Mouse (Mus musculus) limb, embryonic 13.5 days (tissue): Measurements from ENCODE around the gene Slc25a38. TPM values are rescaled to one million over a fixed set of nuclear protein-coding genes. Genes with fewer than 3 reads are reported as not detected.
"Not testable (repeated sequence)": the region's sequence is repeated elsewhere in the genome, so short reads cannot be mapped to it uniquely, and the experiment has no call there.

Experiments used
- ATAC-seq: fragments of 200-750 bp; cut with Nextera tagmentation; 2 replicates; pipeline ENCODE4 v1.8.0; 2017; ENCODE audit warnings: low read depth, moderate number of reproducible peaks, moderate TSS enrichment; ENCODE audit not compliant: low FRiP score
- H3K27ac ChIP-seq: fragments of 300-500 bp; sonication (generic); 2 replicates; pipeline ENCODE4 v1.5.1; 2015; ENCODE audit warnings: inconsistent platforms, mild to moderate bottlenecking, moderate library complexity
- H3K27me3 ChIP-seq: fragments of 300-500 bp; sonication (generic); 2 replicates; pipeline ENCODE4 v1.6.1; 2015; ENCODE audit warnings: mild to moderate bottlenecking, inconsistent platforms
- H3K36me3 ChIP-seq: fragments of 300-500 bp; sonication (generic); 2 replicates; pipeline ENCODE4 v1.6.1; 2015; ENCODE audit warnings: inconsistent platforms, mild to moderate bottlenecking, moderate library complexity
- H3K4me1 ChIP-seq: fragments of 300-500 bp; sonication (generic); 2 replicates; pipeline ENCODE4 v1.6.1; 2015; ENCODE audit warnings: inconsistent platforms
- H3K4me2 ChIP-seq: fragments of 300-500 bp; sonication (generic); replicated peaks from 2 replicates; pipeline ENCODE4 v1.6.1; 2015; ENCODE audit warnings: inconsistent platforms, mild to moderate bottlenecking, moderate library complexity
- H3K4me3 ChIP-seq: fragments of 300-500 bp; sonication (generic); 2 replicates; pipeline ENCODE4 v1.5.1; 2015; ENCODE audit warnings: moderate library complexity, mild to moderate bottlenecking, inconsistent platforms
- H3K9ac ChIP-seq: fragments of 300-500 bp; sonication (generic); 2 replicates; pipeline ENCODE4 v1.6.1; 2015; ENCODE audit warnings: mild to moderate bottlenecking, inconsistent platforms
- H3K9me3 ChIP-seq: fragments of 300-500 bp; sonication (generic); 2 replicates; pipeline ENCODE4 v1.6.1; 2016; ENCODE audit warnings: inconsistent platforms
- WGBS: fragments of 180-500 bp; shearing (Covaris S2); methylation state at CpG from one replicate; pipeline ENCODE4 v1.1.7; 2015; 5-methylcytosine and 5-hydroxymethylcytosine counted together
- polyA plus RNA-seq: library from polyadenylated mRNA; unstranded; fragments of >200 nt; fragmentation: Nextera tagmentation; extraction: Ambion mirVana; gene quantifications from 2 replicates; pipeline ENCODE4 v1.2.1, GENCODE M21; 2015

Slc25a38 gene
- polyA plus RNA-seq, 1 experiment from 2014 or later: 34.0 TPM

DNA sequence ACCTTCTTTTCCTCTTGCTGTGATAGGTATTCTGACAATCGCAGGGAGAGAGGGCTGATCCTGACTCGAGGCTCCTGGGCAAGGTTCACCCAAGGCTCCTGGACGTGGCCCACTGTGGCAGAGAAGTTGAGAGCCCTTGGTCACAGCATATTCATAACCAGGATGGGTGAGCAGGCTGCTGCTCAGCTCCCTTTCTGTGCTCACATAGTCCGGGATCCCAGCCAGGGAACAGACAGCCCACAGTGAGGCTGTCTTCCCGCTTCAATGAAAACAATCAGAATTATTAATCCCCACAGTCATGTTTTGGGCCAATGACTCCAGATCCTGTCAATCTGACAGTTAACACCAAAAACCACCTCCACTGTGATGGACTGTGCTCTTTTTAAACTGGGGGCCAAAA, 28.2 kb upstream of the Slc25a38 start:
- WGBS: 77% methylated on average over 5 of the region's 5 CpGs
- no peaks in the 10 kb centered on the region for H3K9me3 ChIP-seq
- no peak overlapping the region for H3K4me3 ChIP-seq
- H3K9ac ChIP-seq: no peak overlapping the region
- no peaks in the 10 kb centered on the region for H3K36me3 ChIP-seq
- H3K27me3 ChIP-seq: no peaks in the 10 kb centered on the region
- ATAC-seq: no peak
- no peak overlapping the region for H3K27ac ChIP-seq
- no peak overlapping the region for H3K4me2 ChIP-seq
- no peaks in the 10 kb centered on the region for H3K4me1 ChIP-seq

- Histone ChIP-seq H3K36me3 (no peaks in the 10 kb centered on the region), H3K4me2 (no peak overlapping the region), H3K4me1 (no peaks in the 10 kb centered on the region), H3K27me3 (no peaks in the 10 kb centered on the region), H3K9ac (no peak overlapping the region), H3K4me3 (no peak overlapping the region), H3K27ac (no peak overlapping the region), H3K9me3 (no peaks in the 10 kb centered on the region)
- WGBS: 83% methylated on average over 4 of the region's 4 CpGs
- ATAC-seq: no peak
Measured at GRCm38 (mm10) chr9:120082691-120083090, 27.5 kb upstream of the Slc25a38 start.

DNA sequence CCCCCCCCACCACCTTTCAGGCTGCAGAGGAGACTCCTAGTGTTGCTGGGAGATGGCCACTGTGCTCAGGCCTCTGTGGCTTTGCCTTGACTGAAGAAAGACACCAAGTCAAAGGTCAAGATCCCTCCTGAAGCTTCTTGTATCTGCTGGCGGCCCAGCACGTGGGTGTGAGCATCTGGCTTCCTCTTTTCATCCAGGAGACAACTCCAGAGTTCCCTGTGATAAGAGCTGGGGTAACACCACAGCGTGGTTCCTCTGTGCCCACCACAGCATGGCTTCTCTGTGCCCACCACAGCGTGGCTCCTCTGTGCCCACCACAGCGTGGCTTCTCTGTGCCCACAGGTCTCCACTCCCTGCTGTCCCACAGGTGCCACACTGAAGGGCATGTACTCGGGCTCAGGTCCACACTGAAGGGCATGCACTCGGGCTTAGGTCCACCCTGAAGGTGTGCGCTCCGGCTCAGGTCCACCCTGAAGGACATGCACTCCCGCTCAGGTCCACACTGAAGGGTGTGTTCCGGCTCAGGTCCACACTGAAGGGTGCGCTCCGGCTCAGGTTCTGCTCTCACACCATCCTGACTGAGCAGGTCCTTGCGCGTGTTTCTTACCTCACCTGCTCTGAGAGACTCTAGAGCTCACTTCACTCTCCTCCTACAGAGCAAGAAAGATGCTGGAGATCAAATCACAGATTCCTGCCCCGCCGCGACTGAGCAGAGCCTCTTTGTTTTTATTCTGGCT, 26.8 kb upstream of the Slc25a38 start:
- 79% methylated on average over 18 of the region's 18 CpGs for WGBS
- no peaks in the 10 kb centered on the region for H3K27me3 ChIP-seq
- H3K4me2 ChIP-seq: no peak overlapping the region
- H3K4me1 ChIP-seq: no peaks in the 10 kb centered on the region
- no peaks in the 10 kb centered on the region for H3K36me3 ChIP-seq
- H3K9ac ChIP-seq: no peak overlapping the region
- no peak for ATAC-seq
- no peaks in the 10 kb centered on the region for H3K9me3 ChIP-seq
- no peak overlapping the region for H3K4me3 ChIP-seq
- H3K27ac ChIP-seq: no peak overlapping the region

- Histone ChIP-seq H3K9me3 (0 out of 2 replicates have a peak, but pooled peaks cover 3% of the 10 kb centered on the region), H3K27ac (no peak overlapping the region), H3K9ac (no peak overlapping the region), H3K4me3 (no peak overlapping the region), H3K4me1 (no peaks in the 10 kb centered on the region), H3K36me3 (no peaks in the 10 kb centered on the region), H3K27me3 (no peaks in the 10 kb centered on the region), H3K4me2 (no peak overlapping the region)
- no peak for ATAC-seq
- WGBS: 81% methylated on average over 9 of the region's 9 CpGs
Measured at GRCm38 (mm10) chr9:120084406-120084805, 25.8 kb upstream of the Slc25a38 start.

DNA sequence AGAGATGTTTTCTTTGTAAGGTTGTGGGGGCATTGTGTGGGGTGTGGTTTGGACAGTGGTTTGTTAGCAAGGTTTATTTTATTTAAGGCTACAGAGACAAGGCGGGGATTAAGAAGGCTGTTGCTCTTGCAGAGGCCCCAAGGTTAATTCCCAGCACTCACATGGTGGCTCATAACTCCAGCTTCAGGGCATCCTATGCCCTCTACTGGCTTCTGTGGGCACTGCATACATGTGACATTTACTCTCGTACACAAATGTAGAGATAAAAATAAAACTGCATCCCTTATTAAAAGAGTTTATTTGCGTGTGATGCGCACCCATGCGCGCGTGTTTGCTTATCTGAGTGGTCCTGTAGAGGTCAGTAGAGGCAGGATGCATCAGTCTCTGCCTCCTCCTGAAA, 21.0 kb upstream of the Slc25a38 start:
- Histone ChIP-seq H3K27me3 (no peaks in the 10 kb centered on the region), H3K9ac (no peak overlapping the region), H3K4me2 (no peak overlapping the region), H3K36me3 (no peaks in the 10 kb centered on the region), H3K4me3 (no peak overlapping the region), H3K9me3 (0 out of 2 replicates have a peak, but pooled peaks cover 3% of the 10 kb centered on the region), H3K27ac (no peak overlapping the region), H3K4me1 (no peaks in the 10 kb centered on the region)
- WGBS: 86% methylated on average over 7 of the region's 7 CpGs
- ATAC-seq: no peak

DNA sequence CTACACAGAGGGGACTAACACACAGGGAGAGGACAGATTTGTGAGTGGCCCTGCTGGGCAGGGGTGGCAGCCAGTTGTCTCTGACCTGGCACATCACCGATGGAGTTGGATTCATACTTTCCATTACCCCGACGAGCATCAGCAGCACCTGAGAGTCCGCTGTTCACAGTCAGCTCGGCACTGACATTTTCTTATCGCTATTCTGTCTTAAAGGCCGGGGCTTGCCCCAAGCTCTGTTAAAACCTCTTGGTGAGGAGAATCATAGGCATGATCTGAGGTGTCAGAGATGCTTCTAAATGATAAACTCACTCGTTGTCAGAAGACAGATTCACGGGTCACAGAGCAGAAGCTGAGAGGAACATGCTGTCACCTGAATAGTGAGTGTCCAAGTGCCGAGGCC, 19.1 kb upstream of the Slc25a38 start:
- no peak overlapping the region for H3K9ac ChIP-seq
- no peaks in the 10 kb centered on the region for H3K4me1 ChIP-seq
- ATAC-seq: no peak
- 0 out of 2 replicates have a peak, but pooled peaks cover 3% of the 10 kb centered on the region for H3K9me3 ChIP-seq
- no peaks in the 10 kb centered on the region for H3K36me3 ChIP-seq
- H3K4me3 ChIP-seq: no peak overlapping the region
- 80% methylated on average over 10 of the region's 10 CpGs for WGBS
- H3K27me3 ChIP-seq: no peaks in the 10 kb centered on the region
- H3K27ac ChIP-seq: no peak overlapping the region
- no peak overlapping the region for H3K4me2 ChIP-seq

GRCm38 (mm10) chr9:120091696-120092238, 18.4 kb upstream of the Slc25a38 start, which contains the start of gene Ccr8:
TSS of gene Ccr8 (plus strand) at chr9:120092114.
- no peaks in the 10 kb centered on the region for H3K27me3 ChIP-seq
- no peaks in the 10 kb centered on the region for H3K4me1 ChIP-seq
- H3K4me2 ChIP-seq: no peak within 1 kb of the TSS
- H3K36me3 ChIP-seq: no peaks in the 10 kb centered on the region
- no peak within 1 kb of the TSS for H3K4me3 ChIP-seq
- WGBS: 66% methylated on average over 5 of the region's 5 CpGs
- no peak within 1 kb of the TSS for H3K27ac ChIP-seq
- ATAC-seq: no peak
- H3K9me3 ChIP-seq: 0 out of 2 replicates have a peak, but pooled peaks cover 3% of the 10 kb centered on the region
- no peak within 1 kb of the TSS for H3K9ac ChIP-seq

- H3K36me3 ChIP-seq: no peaks in the 10 kb centered on the region
- no peak overlapping the region for H3K4me3 ChIP-seq
- H3K27me3 ChIP-seq: no peaks in the 10 kb centered on the region
- no peak for ATAC-seq
- WGBS: 87% methylated on average over 13 of the region's 13 CpGs
- H3K4me1 ChIP-seq: no peaks in the 10 kb centered on the region
- H3K9me3 ChIP-seq: 0 out of 2 replicates have a peak, but pooled peaks cover 3% of the 10 kb centered on the region
- H3K4me2 ChIP-seq: no peak overlapping the region
- H3K9ac ChIP-seq: no peak overlapping the region
- no peak overlapping the region for H3K27ac ChIP-seq
Measured at GRCm38 (mm10) chr9:120093701-120094100, 16.5 kb upstream of the Slc25a38 start.

- Histone ChIP-seq H3K4me2 (no peak overlapping the region), H3K4me3 (no peak overlapping the region), H3K4me1 (no peaks in the 10 kb centered on the region), H3K27me3 (no peaks in the 10 kb centered on the region), H3K36me3 (no peaks in the 10 kb centered on the region), H3K27ac (no peak overlapping the region), H3K9ac (no peak overlapping the region), H3K9me3 (no peaks in the 10 kb centered on the region)
- WGBS: 64% methylated on average over 7 of the region's 7 CpGs
- ATAC-seq: no peak
Measured at GRCm38 (mm10) chr9:120095886-120096285, 14.3 kb upstream of the Slc25a38 start.

DNA sequence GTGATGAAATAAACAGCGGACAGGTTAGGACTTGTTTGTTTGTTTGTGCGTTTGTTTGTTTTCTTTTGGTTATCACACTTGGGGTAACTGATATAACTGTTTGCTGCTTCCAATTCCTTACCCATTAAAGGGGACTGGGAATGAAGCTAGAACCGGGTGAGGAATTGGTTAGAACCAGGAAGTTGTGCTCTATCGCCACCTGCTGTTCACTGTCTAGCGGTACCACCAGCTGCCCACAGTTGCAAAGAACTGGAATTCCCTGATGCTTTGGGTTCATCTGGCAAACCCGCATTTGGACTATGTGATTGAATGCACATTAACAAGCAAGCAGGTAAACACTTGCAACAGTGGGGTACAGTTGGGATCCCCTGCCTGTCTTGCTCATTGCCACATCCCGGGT, 11.5 kb upstream of the Slc25a38 start:
- peaks cover 11% of the 10 kb centered on the region for H3K9me3 ChIP-seq
- no peak overlapping the region for H3K9ac ChIP-seq
- no peak overlapping the region for H3K27ac ChIP-seq
- no peaks in the 10 kb centered on the region for H3K4me1 ChIP-seq
- H3K27me3 ChIP-seq: no peaks in the 10 kb centered on the region
- no peak for ATAC-seq
- no peak overlapping the region for H3K4me2 ChIP-seq
- 19% methylated on average over 7 of the region's 7 CpGs for WGBS
- H3K4me3 ChIP-seq: no peak overlapping the region
- H3K36me3 ChIP-seq: no peaks in the 10 kb centered on the region

- no peak overlapping the region for H3K4me2 ChIP-seq
- ATAC-seq: no peak
- H3K4me1 ChIP-seq: no peaks in the 10 kb centered on the region
- no peak overlapping the region for H3K4me3 ChIP-seq
- H3K36me3 ChIP-seq: no peaks in the 10 kb centered on the region
- no peaks in the 10 kb centered on the region for H3K27me3 ChIP-seq
- H3K9ac ChIP-seq: no peak overlapping the region
- H3K27ac ChIP-seq: no peak overlapping the region
- WGBS: 86% methylated on average over 8 of the region's 8 CpGs
- peaks cover 16% of the 10 kb centered on the region for H3K9me3 ChIP-seq
Measured at GRCm38 (mm10) chr9:120099304-120099703, 10.9 kb upstream of the Slc25a38 start.

DNA sequence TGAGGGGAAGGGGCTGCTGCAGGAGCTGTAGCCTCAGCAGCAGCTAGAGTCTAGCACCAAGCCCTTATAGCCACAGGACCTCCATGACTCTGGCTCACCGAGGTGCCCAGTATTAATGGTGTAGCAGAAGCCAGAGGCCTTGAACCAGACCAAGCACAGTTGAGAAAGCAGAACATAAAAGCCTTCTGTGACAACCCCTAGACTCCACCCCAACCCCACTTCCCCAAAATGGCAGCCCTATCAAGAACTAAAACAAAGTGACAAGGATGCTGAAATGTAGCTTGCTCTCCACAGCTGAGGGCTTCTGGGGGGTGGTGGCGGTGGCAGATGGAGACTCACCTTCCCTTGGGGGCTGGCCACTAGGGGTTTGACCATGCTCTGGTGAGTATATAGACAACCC, 9.0 kb upstream of the Slc25a38 start:
- ATAC-seq: no peak
- no peak overlapping the region for H3K27ac ChIP-seq
- H3K27me3 ChIP-seq: no peaks in the 10 kb centered on the region
- no peak overlapping the region for H3K4me3 ChIP-seq
- WGBS: 86% methylated on average over 2 of the region's 2 CpGs
- H3K4me2 ChIP-seq: no peak overlapping the region
- no peaks in the 10 kb centered on the region for H3K36me3 ChIP-seq
- H3K9ac ChIP-seq: no peak overlapping the region
- no peaks in the 10 kb centered on the region for H3K4me1 ChIP-seq
- peaks cover 16% of the 10 kb centered on the region for H3K9me3 ChIP-seq

GRCm38 (mm10) chr9:120108953-120109352, 1.2 kb upstream of the Slc25a38 start:
- H3K4me3 ChIP-seq, H3K4me1 ChIP-seq, H3K9ac ChIP-seq, H3K27me3 ChIP-seq, H3K9me3 ChIP-seq, H3K4me2 ChIP-seq, H3K36me3 ChIP-seq, ATAC-seq, H3K27ac ChIP-seq: not testable (repeated sequence)
- WGBS: 92% methylated on average over 12 of the region's 12 CpGs
